Mouse (Mus musculus) hindbrain, embryonic 16.5 days (tissue): Measurements from ENCODE around the gene Olfr638. TPM values are rescaled to one million over a fixed set of nuclear protein-coding genes. Genes with fewer than 3 reads are reported as not detected.
"Not testable (repeated sequence)": the region's sequence is repeated elsewhere in the genome, so short reads cannot be mapped to it uniquely, and the experiment has no call there.

Experiments used
- ATAC-seq: fragments of 200-750 bp; cut with Nextera tagmentation; 2 replicates; pipeline ENCODE4 v1.8.0; 2017; ENCODE audit warnings: moderate TSS enrichment, moderate library complexity
- H3K27ac ChIP-seq: fragments of 300-500 bp; sonication (generic); 2 replicates; pipeline ENCODE4 v1.5.1; 2014; ENCODE audit warnings: low read depth, mild to moderate bottlenecking, control low read depth, low read length, moderate library complexity
- H3K27me3 ChIP-seq: fragments of 300-500 bp; sonication (generic); replicated peaks from 2 replicates; pipeline ENCODE4 v1.6.1; 2014; ENCODE audit warnings: low read length; ENCODE audit not compliant: control insufficient read depth, insufficient read depth
- H3K36me3 ChIP-seq: fragments of 300-500 bp; sonication (generic); 2 replicates; pipeline ENCODE4 v1.6.1; 2014; ENCODE audit warnings: mild to moderate bottlenecking, low read length, moderate library complexity, mixed read lengths; ENCODE audit not compliant: control insufficient read depth, insufficient read depth
- H3K4me1 ChIP-seq: fragments of 300-500 bp; sonication (generic); 2 replicates; pipeline ENCODE4 v1.6.1; 2014; ENCODE audit warnings: low read depth, low read length; ENCODE audit not compliant: control insufficient read depth, insufficient read depth
- H3K4me2 ChIP-seq: fragments of 300-500 bp; sonication (generic); 2 replicates; pipeline ENCODE4 v1.6.1; 2014; ENCODE audit warnings: mild to moderate bottlenecking, low read length, control low read depth, moderate library complexity
- H3K4me3 ChIP-seq: fragments of 300-500 bp; sonication (generic); 2 replicates; pipeline ENCODE4 v1.5.1; 2014; ENCODE audit warnings: mild to moderate bottlenecking, low read length, control low read depth, moderate library complexity
- H3K9ac ChIP-seq: fragments of 300-500 bp; sonication (generic); 2 replicates; pipeline ENCODE4 v1.6.1; 2014; ENCODE audit warnings: low read depth, mild to moderate bottlenecking, control low read depth, low read length, moderate library complexity
- H3K9me3 ChIP-seq: fragments of 300-500 bp; sonication (generic); 2 replicates; pipeline ENCODE4 v1.6.1; 2014; ENCODE audit warnings: mild to moderate bottlenecking, low read length, moderate library complexity; ENCODE audit not compliant: control insufficient read depth
- WGBS: fragments of 180-500 bp; shearing (Covaris S2); extraction: QIAGEN DNeasy Blood & Tissue Kit; methylation state at CpG from one replicate; pipeline ENCODE4 v1.1.7; 2014; 5-methylcytosine and 5-hydroxymethylcytosine counted together
- polyA plus RNA-seq: library from polyadenylated mRNA; unstranded; fragments of >200 nt; fragmentation: Nextera tagmentation; extraction: Ambion mirVana; gene quantifications from 2 replicates; pipeline ENCODE4 v1.2.1, GENCODE M21; 2015

The Olfr638 gene
- not detected in 2 replicates for polyA plus RNA-seq

DNA sequence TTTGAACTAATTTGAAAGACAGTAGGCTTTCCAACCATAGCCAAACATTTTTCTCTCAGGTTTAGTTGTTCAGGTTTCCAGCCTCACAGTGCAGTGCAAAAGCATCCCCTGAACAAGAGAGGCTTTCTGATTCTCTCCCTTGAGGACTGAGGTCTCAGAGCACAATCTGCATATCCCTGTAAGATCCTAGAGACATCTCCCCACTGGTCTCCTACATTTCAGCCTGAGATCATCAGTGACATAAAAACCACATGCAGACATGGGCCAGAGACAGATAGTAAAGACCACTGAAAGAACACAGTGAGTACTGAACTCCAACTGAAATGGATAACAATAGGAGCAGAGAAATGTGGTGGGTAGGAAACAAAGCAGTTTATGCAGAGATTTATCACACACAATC is at the start of gene Olfr638:
Olfr638 (plus strand) TSS at position 301 of the 400 bp plus-strand sequence.
- Histone ChIP-seq H3K9ac (no peak within 1 kb of the TSS), H3K4me2 (no peak within 1 kb of the TSS), H3K9me3 (no peaks in the 10 kb centered on the region), H3K27me3 (no peaks in the 10 kb centered on the region), H3K4me3 (no peak within 1 kb of the TSS), H3K36me3 (no peaks in the 10 kb centered on the region), H3K4me1 (no peaks in the 10 kb centered on the region), H3K27ac (no peak within 1 kb of the TSS)
- no peak for ATAC-seq

DNA sequence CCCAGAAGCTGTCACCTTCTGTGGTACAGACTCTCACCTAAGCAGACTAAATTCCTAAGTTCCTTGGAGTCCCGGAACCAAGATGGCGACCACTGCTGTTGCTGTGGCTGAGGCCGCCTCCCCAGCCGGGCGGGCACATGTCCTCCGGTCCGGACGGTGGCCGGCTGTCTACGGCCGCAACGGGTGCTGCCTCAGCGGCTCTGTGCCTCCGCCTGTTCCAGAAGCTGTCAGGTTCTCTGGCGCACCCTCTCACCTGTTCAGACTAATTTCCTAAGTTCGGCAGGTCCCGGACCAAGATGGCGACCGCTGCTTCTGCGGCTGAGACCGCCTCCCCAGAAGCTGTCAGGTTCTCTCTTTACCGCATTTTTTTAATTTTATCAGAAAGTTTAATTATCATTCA is 31.7 kb upstream of the Olfr638 start:
- not testable (repeated sequence) for H3K36me3 ChIP-seq, H3K9me3 ChIP-seq, ATAC-seq, H3K27me3 ChIP-seq, H3K4me1 ChIP-seq, H3K9ac ChIP-seq, H3K4me3 ChIP-seq, H3K27ac ChIP-seq, H3K4me2 ChIP-seq
- WGBS, result 97% methylated on average over 22 of the region's 22 CpGs

DNA sequence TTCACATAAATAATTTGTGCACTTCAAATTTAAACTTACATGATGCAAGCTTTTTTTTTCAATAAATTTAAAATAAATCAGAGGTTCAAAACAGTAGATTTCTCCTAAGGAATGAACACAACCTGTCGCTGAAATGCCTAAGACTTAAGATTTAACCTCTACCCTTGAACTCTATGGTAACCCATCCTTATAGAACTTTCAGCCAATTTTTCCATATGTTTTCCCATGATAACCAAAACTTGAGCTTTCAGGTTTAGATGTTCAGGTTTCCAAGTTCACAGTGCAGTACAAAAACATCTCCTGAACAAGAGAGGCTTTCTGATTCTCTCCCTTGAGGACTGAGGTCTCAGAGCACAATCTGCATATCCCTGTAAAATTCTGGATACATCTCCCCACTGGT is 27.7 kb upstream of the Olfr638 start, which contains the start of gene Olfr635:
Olfr635 (plus strand) TSS at position 301 of the 400 bp plus-strand sequence.
- ATAC-seq, result no peak
- 82% methylated on average over 1 of the region's 1 CpGs for WGBS

DNA sequence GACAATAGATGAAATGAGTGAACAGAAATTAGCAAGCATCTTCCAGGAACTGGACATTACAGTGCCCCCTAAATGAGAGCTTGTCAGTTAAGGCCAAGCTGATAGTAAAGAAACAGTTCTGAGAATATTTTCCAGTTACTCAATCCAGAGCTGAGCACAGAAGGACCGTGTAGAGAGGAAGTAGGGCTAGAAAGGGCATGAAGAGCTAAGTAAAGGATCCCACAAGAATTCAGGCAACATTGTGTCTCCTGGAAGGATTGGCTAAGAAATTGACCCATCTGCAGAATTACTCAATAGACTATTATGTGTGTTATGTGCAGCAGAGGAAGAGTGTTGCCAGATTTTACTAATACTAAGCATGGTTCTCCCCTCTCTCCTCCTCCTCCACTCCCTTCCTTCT is 26.8 kb upstream of the Olfr638 start:
- Histone ChIP-seq H3K9ac (no peak overlapping the region), H3K36me3 (no peaks in the 10 kb centered on the region), H3K4me3 (no peak overlapping the region), H3K4me2 (no peak overlapping the region), H3K27me3 (no peaks in the 10 kb centered on the region), H3K27ac (no peak overlapping the region), H3K9me3 (no peaks in the 10 kb centered on the region), H3K4me1 (no peaks in the 10 kb centered on the region)
- 67% methylated on average over 1 of the region's 1 CpGs for WGBS
- no peak for ATAC-seq

More for the DNA sequence above, 27.7 kb upstream of the Olfr638 start, which contains the start of gene Olfr635:
- Histone ChIP-seq H3K4me2 (no peak within 1 kb of the TSS), H3K27me3 (no peaks in the 10 kb centered on the region), H3K36me3 (no peaks in the 10 kb centered on the region), H3K4me3 (no peak within 1 kb of the TSS), H3K4me1 (no peaks in the 10 kb centered on the region), H3K9me3 (no peaks in the 10 kb centered on the region), H3K9ac (no peak within 1 kb of the TSS), H3K27ac (no peak within 1 kb of the TSS)

DNA sequence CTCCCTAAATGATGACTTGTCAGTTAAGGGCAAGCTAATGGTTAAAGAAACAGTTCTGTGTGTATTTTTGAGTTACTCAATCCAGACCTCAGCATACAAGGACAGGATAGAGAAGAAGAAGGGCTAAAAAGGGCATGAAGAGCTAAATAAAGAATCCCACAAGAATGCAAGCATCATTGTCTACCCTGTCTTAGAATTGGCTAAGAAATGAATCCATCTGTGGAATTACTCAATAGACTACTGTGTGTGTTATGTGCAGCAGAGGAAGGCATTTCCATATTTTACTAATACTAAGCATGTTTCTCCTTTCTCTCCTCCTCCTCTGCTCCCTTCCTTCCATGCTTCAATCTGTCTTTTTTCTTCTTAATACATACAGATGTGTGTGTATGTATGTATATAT is 578 bp downstream of the Olfr638 start:
- Histone ChIP-seq H3K9ac (no peak overlapping the region), H3K4me3 (no peak overlapping the region), H3K36me3 (no peaks in the 10 kb centered on the region), H3K9me3 (no peaks in the 10 kb centered on the region), H3K4me1 (no peaks in the 10 kb centered on the region), H3K27me3 (no peaks in the 10 kb centered on the region), H3K4me2 (no peak overlapping the region), H3K27ac (no peak overlapping the region)
- no peak for ATAC-seq

DNA sequence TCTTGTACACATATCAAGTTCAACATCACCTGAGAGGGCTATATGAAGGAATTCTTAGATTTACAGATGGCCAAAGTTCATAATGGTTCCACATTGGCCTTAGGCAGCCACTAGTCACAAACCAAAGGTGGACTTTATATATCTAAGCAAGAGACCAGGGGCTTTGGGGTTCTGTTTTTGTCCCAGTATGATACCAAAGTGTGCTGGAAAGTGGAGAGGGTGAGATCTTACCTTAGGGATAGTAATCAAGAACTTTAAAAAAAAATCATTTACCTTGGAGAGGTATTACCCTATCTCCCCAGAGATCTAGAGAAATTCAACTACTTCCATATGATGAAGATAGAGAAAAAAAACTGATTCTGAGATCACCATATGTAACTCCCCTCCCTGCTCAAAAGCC is 18.7 kb downstream of the Olfr638 start, which contains the start of gene Olfr639:
Olfr639 (minus strand) TSS at position 101 of the 400 bp plus-strand sequence.
- Histone ChIP-seq H3K4me2 (no peak within 1 kb of the TSS), H3K27me3 (no peaks in the 10 kb centered on the region), H3K36me3 (no peaks in the 10 kb centered on the region), H3K9me3 (no peaks in the 10 kb centered on the region), H3K9ac (no peak within 1 kb of the TSS), H3K4me3 (no peak within 1 kb of the TSS), H3K4me1 (no peaks in the 10 kb centered on the region), H3K27ac (no peak within 1 kb of the TSS)
- ATAC-seq, result no peak

DNA sequence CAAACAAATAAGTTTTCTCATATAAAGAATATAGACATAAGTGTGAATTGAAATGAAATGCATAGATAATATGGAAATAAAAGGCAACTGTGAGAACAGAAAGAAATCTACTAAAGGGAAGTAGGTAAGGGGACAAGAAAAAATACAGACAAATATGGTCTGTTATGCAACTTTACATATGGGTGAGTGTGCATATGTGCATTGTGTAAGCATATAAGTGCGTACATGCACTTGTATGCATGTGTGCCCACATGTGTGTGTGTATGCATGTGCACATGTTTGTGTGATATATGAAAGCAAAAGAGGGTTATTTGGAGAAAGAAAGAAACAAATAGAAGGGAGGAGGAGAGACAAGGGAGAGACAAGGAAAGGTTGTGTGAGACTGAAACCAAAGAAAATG is 20.4 kb downstream of the Olfr638 start:
- ATAC-seq, result no peak

DNA sequence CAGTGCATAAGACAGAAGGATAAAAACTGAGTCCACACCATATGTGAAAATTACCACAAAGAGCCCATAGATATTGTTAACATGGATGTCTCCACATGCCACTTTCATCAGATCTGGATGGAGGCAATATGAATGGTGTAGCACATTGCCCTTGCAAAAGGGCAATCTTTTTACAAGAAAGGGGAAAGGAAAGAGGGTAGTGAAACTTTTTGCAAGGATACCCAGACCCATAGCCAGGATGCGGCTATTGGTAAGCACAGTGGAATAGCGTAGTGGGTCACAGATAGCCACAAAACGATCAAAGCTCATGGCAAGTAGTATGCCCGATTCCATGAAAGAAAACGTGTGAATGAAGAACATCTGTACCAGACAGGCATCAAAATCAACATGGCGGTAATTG is 23.1 kb downstream of the Olfr638 start:
- WGBS, result 93% methylated on average over 6 of the region's 6 CpGs

More for the DNA sequence above, 20.4 kb downstream of the Olfr638 start:
- Histone ChIP-seq H3K36me3 (no peaks in the 10 kb centered on the region), H3K27me3 (no peaks in the 10 kb centered on the region), H3K4me3 (no peak overlapping the region), H3K27ac (no peak overlapping the region), H3K9me3 (no peaks in the 10 kb centered on the region), H3K9ac (no peak overlapping the region), H3K4me2 (no peak overlapping the region), H3K4me1 (no peaks in the 10 kb centered on the region)
- WGBS, result 88% methylated on average over 1 of the region's 1 CpGs

DNA sequence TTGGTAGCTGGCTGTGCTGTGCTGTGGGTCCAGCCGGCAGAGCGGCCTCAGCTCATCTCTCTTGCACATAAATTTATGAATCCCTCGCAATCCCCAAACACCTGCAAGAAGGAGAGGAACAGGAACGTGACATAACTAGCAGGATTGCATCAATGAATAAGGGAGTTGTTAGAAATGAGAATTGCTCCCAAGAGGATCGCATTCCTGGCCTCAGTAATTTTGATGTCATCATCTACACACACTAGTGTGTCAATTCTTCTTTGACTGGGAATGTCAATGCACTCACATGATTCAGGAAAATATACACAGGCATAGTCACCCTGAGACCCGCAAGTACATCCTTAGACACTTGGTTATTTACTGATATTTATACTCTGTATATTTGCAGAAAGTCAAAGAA is 26.9 kb downstream of the Olfr638 start, which contains the start of gene Olfr640:
Olfr640 (minus strand) TSS at position 101 of the 400 bp plus-strand sequence.
- 76% methylated on average over 6 of the region's 6 CpGs for WGBS
- Histone ChIP-seq H3K36me3 (no peaks in the 10 kb centered on the region), H3K9me3 (no peaks in the 10 kb centered on the region), H3K4me3 (no peak within 1 kb of the TSS), H3K27ac (no peak within 1 kb of the TSS), H3K27me3 (no peaks in the 10 kb centered on the region), H3K4me1 (no peaks in the 10 kb centered on the region), H3K4me2 (no peak within 1 kb of the TSS), H3K9ac (no peak within 1 kb of the TSS)
- ATAC-seq, result no peak

More for the DNA sequence above, 23.1 kb downstream of the Olfr638 start:
- H3K36me3 ChIP-seq, result no peaks in the 10 kb centered on the region
- H3K9ac ChIP-seq, result no peak overlapping the region
- no peaks in the 10 kb centered on the region for H3K27me3 ChIP-seq
- no peak overlapping the region for H3K4me3 ChIP-seq
- no peak overlapping the region for H3K4me2 ChIP-seq
- no peaks in the 10 kb centered on the region for H3K9me3 ChIP-seq
- H3K4me1 ChIP-seq, result no peaks in the 10 kb centered on the region
- ATAC-seq, result no peak
- no peak overlapping the region for H3K27ac ChIP-seq

DNA sequence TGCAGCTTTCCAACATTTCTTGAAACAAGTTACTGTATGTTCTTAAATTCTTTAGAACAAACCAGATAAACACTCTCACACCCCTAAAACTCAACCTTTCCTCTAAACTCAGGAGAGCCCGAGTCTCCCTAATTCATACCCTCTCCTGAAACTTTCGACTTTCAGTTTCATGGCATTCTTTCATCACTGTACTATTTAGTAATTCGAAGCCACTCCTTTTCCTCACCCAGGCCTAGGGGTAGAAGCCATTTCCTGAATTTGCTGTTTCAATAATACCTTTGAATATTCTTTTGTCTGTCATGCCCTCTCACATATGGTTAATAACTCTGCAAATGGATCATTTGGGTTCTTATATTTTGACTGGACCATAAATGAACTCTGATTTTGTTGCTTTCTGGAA is 28.4 kb downstream of the Olfr638 start:
- Histone ChIP-seq H3K36me3 (no peaks in the 10 kb centered on the region), H3K4me3 (no peak overlapping the region), H3K9ac (no peak overlapping the region), H3K27ac (no peak overlapping the region), H3K27me3 (no peaks in the 10 kb centered on the region), H3K4me2 (no peak overlapping the region), H3K4me1 (no peaks in the 10 kb centered on the region), H3K9me3 (no peaks in the 10 kb centered on the region)
- WGBS, result 87% methylated on average over 3 of the region's 3 CpGs
- no peak for ATAC-seq
